Mouse (Mus musculus): ENCODE results near the gene Tbce.

DNA sequence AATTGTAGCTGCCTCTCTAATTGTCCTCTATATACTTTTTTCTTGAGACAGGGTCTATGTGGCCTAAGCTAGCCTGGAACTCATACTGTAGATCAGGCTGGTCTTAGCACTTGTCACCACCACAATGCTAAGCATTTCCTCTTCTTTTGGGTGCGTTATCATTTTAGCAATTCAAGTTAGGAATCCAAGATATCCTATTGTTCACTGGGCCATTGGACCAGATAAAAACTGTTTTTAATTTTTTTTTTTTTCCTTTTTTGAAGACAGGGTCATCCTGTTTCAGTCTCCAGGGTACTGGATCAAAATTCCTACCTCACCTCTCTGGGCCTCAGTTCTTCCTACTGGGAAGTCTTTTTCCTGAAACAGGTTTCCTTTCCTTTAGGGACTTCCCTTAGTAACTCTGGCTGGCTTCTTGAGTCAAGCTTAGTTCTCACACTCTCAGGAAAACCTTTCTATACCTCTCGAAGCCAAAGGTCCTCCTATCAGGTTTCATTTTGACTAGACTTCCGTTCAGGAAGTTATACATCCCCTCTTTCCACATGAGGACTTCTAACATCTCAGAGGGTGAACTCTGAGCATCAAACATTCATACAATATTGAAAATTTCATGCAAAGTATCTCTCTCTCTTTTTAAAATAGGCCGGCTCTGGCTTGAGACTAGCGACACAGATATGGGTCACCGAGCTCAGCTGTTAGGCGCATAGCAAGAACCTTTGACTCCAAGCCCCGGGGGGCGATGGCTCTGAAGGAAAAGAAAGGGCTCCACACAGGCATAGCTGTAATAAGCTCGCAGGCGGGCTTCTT, 23.0 kb upstream of the Tbce start:
- TF ChIP-seq POLR2A (IDR thresholded peaks at IDR 0.05; ENCODE audit: low read depth, low read length) (no peak), CTCF (IDR thresholded peaks at IDR 0.05; ENCODE audit: extremely low read depth, insufficient read length, insufficient replicate concordance, low read depth, low read length) (no peak)

Measured in small intestine, adult 2 months (tissue).